9 mouse cellular contexts compared by ENCODE assay signal in genomic region chr1:119348456-119349208, GRCm38 (mm10).
DNase-seq lines count a peak whose midpoint lies in the region; ATAC-seq and TF ChIP-seq lines count a peak whose summit lies in the region.
"Had no signal": no experiment of that assay in that cellular context is flagged by ENCODE, and none has a peak within 500 bp of the region (broad histone marks: within the 10 kb centered on the region; RNA-seq: fewer than 3 reads in every experiment).

No protein-coding gene starts in this region.

- peaks cover 2% of the 10 kb centered on the region; the same call in 1 of the 2 replicates for H3K9me3 ChIP-seq in hindbrain, embryonic 10.5 days
- no peaks in the 10 kb centered on the region for H3K9me3 ChIP-seq in midbrain, embryonic 15.5 days

- H3K4me3 ChIP-seq in kidney, adult 2 months (ENCODE audit: insufficient read depth, low read depth, low read length), result no peak overlapping the region
- no peak overlapping the region for H3K4me3 ChIP-seq in hindbrain, embryonic 10.5 days
- no peak overlapping the region for H3K4me3 ChIP-seq in midbrain, embryonic 15.5 days

- TF ChIP-seq POLR2A in kidney, adult 2 months (IDR thresholded peaks at IDR 0.05; ENCODE audit: low read depth, low read length), result no peak

- no peak overlapping the region for H3K9ac ChIP-seq in midbrain, embryonic 15.5 days

- no peak for TF ChIP-seq CTCF in kidney, adult 2 months (conservative IDR thresholded peaks at IDR 0.05; ENCODE audit: insufficient read depth, insufficient read length, low read depth, low read length)

- ATAC-seq in midbrain, embryonic 15.5 days (replicated peaks), result peak; percentile 35; the same call in 1 of the 2 replicates
- ATAC-seq in megakaryocyte-erythroid progenitor cell, adult 5-6 weeks (replicated peaks; ENCODE audit: low FRiP score, low TSS enrichment, poor library complexity, severe bottlenecking), result no peak

- no peaks in the 10 kb centered on the region for H3K27me3 ChIP-seq in kidney, adult 2 months (replicated peaks; ENCODE audit: control insufficient read depth, insufficient read depth, low read length)
- H3K27me3 ChIP-seq in hindbrain, embryonic 10.5 days (ENCODE audit: insufficient read depth, poor library complexity, severe bottlenecking), result peaks cover 16% of the 10 kb centered on the region
- H3K27me3 ChIP-seq in midbrain, embryonic 15.5 days (replicated peaks), result no peaks in the 10 kb centered on the region

- H3K4me2 ChIP-seq in midbrain, embryonic 15.5 days, result no peak overlapping the region

- 49% methylated on average over 18 of the region's 18 CpGs for WGBS in kidney, adult 2 months
- WGBS in hindbrain, embryonic 10.5 days, result 19% methylated on average over 18 of the region's 18 CpGs
- 18% methylated on average over 18 of the region's 18 CpGs for WGBS in midbrain, embryonic 15.5 days

- H3K36me3 ChIP-seq in kidney, adult 2 months (ENCODE audit: control insufficient read depth, insufficient read depth, low read length), result no peaks in the 10 kb centered on the region
- no peaks in the 10 kb centered on the region for H3K36me3 ChIP-seq in hindbrain, embryonic 10.5 days
- H3K36me3 ChIP-seq in midbrain, embryonic 15.5 days (replicated peaks), result no peaks in the 10 kb centered on the region

- H3K4me1 ChIP-seq in kidney, adult 2 months (ENCODE audit: control insufficient read depth, insufficient read depth, low read length), result no peaks in the 10 kb centered on the region
- peaks cover 13% of the 10 kb centered on the region for H3K4me1 ChIP-seq in hindbrain, embryonic 10.5 days (replicated peaks)
- H3K4me1 ChIP-seq in midbrain, embryonic 15.5 days, result peaks cover 11% of the 10 kb centered on the region

- DNase-seq in kidney, postnatal 10 days, result peak; percentile 48
- no peak for DNase-seq in kidney, adult 2 months
- DNase-seq in embryo, embryonic 9.5 days (ENCODE audit: extremely low spot score), result peak; percentile 16
- DNase-seq in hindbrain, embryonic 10.5 days (ENCODE audit: low spot score), result peak; percentile 20
- no peak for DNase-seq in urinary bladder, adult 18-20 months (ENCODE audit: low spot score in 2 of 2)
- DNase-seq: liver; thymus, postnatal 36 days had no signal

- H3K27ac ChIP-seq in kidney, adult 2 months (ENCODE audit: insufficient read depth, low read depth, low read length), result no peak overlapping the region
- no peak overlapping the region for H3K27ac ChIP-seq in hindbrain, embryonic 10.5 days
- no peak overlapping the region for H3K27ac ChIP-seq in midbrain, embryonic 15.5 days

Comparison
In these comparisons a context has a peak if more than half of its experiments do, and no peak if none do; other contexts are left out.
1. DNase-seq: peak in kidney, postnatal 10 days (single experiment), embryo, embryonic 9.5 days (single experiment) and hindbrain, embryonic 10.5 days (single experiment); none in kidney, adult 2 months (single experiment) and urinary bladder, adult 18-20 months (0 of 2).